Mouse (Mus musculus) layer of hippocampus, adult 11-12 months (tissue): ENCODE data around the gene Cacna1c.

Experiments
- DNase-seq: peaks from one replicate; pipeline ENCODE4 v3.0.0; 2022; ENCODE audit warnings: low spot score

Cacna1c gene

GRCm38 (mm10) chr6:119145109-119145508 lies 51.1 kb downstream of the Cacna1c start:
- DNase-seq: no peak

GRCm38 (mm10) chr6:119139561-119139960 lies 56.7 kb downstream of the Cacna1c start:
- DNase-seq: no peak

GRCm38 (mm10) chr6:119137768-119138167 lies 58.5 kb downstream of the Cacna1c start:
- no peak for DNase-seq

- DNase-seq: no peak
These were observed 63.4 kb downstream of the Cacna1c start for GRCm38 (mm10) chr6:119132863-119133262.

DNA sequence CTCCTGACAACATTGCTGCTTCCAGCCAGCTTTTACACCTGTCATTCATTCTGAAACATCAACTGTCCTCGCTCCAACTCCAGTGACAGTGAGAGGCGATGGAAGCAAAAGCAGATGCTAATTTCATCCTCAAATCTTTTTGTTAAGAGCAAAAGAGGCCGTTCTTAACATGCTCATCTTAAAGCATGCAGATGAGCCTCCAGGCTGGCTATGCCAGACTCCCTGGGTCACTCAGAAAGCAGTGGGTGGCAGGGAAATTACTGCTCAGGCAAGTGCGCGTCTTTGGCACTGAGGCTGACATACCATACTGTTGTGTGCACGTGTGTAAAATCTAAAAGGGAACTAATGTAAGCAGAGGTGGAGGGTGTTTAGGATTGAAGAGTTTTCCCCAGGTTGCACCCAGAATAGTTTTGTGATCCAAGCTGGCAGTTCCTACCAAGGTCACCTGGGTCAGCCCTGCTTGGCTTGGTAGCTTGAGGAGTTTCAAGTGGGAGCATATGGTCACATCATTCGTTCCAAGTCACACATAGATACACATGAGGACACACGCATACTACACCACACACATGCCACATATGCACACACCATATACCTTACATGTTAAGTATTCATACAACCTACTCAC lies 64.0 kb downstream of the Cacna1c start:
- no peak for DNase-seq

- peak; percentile 39 for DNase-seq
These were observed 66.6 kb downstream of the Cacna1c start for GRCm38 (mm10) chr6:119129664-119130063.

DNA sequence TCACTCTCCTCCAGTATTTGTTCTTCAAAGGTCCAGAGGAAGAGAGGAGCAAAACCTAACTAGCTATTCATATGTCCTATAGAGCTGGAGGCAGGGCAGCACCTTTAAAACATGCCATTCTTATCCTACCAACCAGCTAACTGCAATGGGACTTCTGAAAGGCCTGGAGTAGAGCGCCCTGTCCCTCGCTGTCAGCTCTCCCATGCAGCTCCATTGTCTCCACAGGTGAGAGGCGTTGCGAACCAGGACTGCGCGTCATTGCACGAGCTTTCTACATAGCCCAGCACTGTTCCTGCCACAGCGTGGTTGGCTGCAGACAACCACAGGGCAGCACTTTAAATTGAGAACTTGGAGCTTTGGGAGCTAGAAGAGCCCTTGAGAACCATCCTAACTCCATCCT lies 67.7 kb downstream of the Cacna1c start:
- no peak for DNase-seq

- no peak for DNase-seq
These were observed 68.1 kb downstream of the Cacna1c start for GRCm38 (mm10) chr6:119128076-119128475.

DNA sequence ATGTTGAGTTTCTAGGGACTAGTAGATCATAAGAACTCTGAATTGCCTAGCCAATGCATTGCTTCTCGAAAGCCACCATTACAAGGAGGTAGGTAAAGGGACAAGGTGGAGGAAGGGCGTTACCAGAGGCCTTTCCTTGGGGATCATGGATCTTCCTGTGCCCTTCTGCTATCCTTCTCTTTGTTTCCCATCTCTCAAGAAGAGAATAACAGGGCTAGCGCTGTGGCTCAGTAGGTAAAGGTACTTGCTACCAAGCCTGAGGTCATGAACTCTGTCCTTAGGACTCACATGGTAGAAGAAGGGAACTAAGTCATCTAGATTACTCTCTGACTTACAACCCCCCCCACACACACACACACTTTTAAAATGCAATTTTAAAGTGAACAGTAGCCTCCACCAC lies 69.2 kb downstream of the Cacna1c start:
- no peak for DNase-seq

DNA sequence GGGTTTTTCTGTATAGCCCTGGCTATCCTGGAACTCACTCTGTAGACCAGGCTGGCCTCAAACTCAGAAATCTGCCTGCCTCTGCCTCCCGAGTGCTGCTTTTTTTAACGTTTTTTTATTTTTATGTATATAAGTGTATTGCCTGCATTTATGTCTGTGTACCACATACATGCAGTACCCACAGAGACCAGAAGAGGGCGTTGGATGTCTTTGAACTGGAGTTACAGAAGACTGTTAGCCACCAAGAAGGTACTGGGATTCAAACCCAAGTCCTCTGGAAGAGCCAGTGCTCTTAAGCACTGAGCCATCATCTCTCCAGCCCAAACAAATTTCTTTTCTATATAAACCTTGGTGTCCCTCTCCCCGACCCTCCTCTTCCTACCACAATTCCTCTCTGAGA lies 77.8 kb downstream of the Cacna1c start:
- no peak for DNase-seq

DNA sequence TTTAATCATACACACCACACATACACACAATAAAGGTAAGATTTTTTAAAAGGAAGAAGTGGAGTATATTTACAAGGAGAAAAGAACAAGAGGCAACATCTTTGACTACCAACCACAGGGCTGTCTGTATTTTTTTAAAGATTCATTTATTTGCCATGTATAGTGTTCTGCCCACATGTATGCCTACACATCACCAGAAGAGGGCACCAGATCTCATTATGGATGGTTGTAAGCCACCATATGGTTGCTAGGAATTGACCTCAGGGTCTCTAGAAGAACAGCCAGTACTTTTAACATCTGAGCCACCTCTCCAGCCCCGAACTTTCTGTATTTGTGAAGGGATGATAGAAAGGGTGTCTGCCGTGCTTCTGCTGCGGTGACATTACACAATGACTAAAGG lies 79.9 kb downstream of the Cacna1c start:
- no peak for DNase-seq

GRCm38 (mm10) chr6:119113362-119113761 lies 82.9 kb downstream of the Cacna1c start:
- DNase-seq: no peak

DNA sequence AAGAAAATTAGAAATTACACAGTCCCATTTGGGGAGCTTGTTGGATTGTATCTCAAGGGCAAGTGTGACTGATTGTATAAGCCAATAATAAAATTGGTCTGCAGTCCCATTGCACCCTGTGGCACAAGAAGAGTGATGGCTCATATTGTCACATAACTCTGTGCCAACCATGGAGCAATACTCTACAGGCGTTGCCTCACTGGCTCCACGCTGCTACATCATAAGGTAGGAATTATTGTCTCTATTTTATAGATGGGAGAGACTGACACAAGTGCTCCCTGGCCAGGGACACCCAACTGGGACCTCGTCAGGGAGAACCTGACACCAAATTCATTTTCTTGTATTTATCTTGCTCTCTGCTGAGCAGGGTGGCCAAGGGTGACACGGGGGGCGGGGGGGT lies 85.8 kb downstream of the Cacna1c start:
- DNase-seq: no peak

DNA sequence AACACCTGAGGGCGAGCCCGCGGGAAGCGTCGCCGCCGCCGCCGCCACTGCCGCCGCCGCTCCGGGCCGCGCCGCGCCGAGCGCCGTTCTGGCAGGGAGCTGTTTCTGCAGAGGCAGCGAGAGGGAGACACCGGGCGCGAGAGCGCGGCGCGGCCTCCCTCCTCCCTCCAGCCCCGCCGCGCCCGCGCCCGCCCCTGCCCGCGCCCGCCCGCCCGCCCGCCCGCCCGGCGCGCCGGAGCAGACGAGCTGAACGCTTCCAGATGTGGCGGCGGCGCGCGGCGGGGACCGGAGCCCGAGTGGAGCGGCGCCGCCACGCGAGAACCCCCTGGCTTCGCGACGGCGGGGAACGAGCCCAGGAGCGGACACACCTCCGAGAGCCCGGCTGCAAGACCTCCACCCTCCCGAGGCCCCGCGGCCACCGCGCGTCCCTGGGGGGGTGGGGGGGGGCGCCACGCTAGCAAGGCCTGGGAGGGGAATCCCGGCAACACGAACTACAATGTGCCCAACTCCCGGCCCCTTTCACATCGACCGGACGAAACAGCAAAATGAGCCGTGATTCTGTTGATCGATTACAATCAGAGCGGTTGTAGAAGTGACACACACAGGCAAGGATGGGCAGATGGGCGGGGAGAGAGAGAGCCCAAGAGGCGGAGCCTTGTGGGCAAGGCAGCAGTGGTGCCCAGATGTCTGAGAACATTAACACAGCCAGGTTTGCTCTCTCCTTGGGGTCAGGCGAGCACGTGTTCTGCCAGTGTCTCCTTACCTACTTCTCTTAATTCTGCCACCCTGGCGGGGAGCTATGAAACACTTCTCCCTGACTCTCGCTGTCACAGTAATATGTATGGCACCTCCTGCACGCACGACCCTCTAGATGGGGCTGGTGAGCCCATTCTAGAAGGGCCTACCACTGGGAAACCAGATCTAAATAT lies 87.5 kb downstream of the Cacna1c start:
- peak; percentile 76 for DNase-seq

GRCm38 (mm10) chr6:119107856-119108465 lies 88.3 kb downstream of the Cacna1c start:
- DNase-seq: peak; percentile 32

GRCm38 (mm10) chr6:119107140-119107855 lies 88.9 kb downstream of the Cacna1c start:
- DNase-seq: peak; percentile 44

DNA sequence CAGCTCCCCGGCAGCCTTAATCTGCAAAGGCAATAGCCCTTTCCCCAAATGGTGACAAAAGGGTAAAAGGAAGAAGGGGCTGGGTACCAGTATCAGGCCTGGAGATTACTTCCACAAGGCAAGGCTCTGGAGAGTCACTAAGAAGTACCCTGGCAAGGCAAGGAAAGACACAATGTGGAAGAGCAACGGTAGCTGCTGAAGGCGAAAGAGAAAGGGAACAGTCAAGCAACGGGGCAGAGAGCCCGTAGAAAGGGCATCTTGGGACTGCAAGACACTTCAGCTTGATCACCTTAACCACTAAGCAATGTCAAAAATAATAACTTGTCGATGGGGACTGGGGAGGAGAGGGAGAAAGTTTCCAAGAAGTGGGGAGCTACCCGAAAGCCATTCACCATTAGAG lies 89.5 kb downstream of the Cacna1c start:
- no peak for DNase-seq

- DNase-seq: no peak
These were observed 90.3 kb downstream of the Cacna1c start for GRCm38 (mm10) chr6:119105651-119106595.

DNA sequence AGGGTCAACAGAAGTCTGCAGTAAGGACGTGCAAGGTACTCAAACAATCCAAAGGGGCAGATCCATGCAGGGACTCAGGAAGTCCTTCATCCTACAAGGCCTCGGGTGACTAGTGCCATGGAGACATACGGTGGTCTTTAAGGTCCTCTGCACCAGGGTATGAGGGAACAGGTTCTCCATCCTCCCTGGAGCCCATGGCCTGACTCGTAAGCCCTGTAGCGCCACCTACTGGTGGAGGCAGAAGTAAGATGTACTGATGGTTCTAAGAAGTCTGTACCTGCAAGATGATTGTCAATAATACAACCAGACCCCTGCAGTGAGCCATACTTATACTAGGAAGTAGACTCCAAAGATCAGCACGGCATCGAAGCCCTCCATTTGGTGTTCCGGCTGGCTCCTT lies 92.0 kb downstream of the Cacna1c start:
- DNase-seq: peak; percentile 89

DNA sequence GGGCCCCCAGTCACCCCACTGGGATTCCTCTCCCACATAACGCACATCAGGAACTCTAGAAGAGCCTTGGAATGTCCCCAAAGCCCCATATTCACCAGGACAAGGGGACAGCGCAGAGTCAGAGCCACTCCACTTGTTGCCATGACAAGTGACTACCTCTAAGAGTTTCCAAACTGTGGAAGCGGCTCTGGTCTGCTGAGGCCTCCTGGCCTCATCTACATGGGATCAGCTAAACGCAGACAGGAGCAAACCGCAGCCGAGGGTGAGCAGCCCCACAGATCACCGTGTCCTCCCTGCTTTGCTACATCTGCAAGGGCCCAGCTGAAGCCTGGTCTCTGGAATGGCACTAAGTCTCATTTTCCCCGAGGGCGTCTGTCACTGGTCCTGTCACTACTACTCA lies 93.3 kb downstream of the Cacna1c start:
- DNase-seq: no peak

- DNase-seq: no peak
These were observed 96.9 kb downstream of the Cacna1c start for GRCm38 (mm10) chr6:119099333-119099732.
